Mouse (Mus musculus) spleen, postnatal 4 days (tissue): Measurements from ENCODE around the gene Aplp1.

Experiments used
- DNase-seq, 2 experiments: peaks; one replicate each; pipeline ENCODE4 v3.0.0; 2022; ENCODE audit warnings: low spot score in 2 of 2

Aplp1 gene

DNA sequence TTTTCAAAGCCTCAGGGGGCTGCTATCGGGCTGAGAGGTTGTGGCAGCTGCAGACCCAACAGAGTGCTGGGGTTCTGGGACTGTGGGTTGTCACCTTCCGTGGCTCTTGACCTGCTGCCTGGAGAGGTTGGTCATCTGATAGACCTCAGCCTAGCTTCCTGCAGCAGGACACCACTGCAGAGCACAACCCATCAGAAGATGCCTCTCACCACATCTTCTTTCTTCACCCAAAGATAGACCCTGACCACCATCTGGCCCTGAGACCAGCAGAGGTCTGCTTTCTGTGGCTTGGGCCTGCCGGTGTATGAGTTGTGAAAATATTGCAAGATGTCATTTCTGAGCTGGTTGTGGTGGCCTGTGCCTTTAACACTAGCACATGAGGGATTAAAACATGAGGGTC lies 34.3 kb downstream of the Aplp1 start:
- no peak for DNase-seq

DNA sequence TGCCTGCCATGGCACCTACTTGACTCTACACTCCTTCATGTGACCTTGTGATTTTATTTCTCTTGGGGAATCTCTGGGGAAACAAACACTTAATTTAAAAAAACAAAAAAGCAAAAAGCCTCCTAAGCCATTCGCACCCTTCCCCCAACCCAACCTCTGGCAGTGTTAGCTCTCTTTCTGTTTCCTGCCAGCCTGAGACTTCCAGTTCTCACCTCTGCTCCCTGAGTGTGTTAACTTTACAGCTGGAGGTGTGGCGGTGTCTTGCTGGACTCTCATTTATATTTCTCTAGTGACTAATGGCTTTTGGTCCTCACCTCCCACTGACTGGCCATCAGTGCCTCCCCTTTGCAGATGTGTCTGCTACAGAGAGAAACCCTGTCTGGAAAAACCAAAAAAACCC lies 35.5 kb downstream of the Aplp1 start:
- DNase-seq: no peak

DNA sequence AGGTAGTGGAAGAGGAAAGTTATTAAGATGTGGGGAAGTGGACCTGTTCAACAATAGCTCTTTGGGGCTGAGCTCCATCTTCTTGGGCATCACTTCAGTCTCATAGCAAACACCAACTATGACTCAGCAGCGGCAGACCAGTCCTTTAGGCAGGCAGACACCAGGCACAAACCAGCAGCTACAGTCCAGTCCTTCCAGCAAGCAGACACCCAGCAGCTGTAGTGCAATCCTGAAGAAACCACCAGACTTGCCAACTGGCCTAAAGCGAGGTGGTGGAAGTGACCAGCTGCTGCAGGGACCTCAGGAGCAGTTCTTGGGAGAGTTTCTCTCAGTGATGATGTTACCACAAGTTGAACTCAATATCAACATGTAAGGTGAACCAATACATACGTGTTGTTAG lies 36.7 kb downstream of the Aplp1 start:
- DNase-seq: no peak

DNA sequence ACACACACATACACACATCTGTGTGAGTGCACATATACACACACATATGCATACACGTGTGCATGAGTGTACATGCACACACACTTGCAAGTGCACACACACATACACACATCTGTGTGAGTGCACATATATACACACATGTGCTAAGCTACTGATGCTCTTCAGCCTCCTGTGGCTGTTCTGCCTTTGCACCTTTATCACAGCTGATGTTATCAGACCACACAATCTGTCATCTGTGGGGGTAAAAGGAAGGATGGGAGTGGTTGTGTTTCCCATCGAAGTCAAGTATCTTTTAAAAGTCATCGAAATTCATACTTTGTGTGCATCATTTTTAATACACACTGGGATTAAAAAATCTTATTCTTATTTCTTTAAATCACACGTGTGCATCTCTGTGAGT lies 43.0 kb downstream of the Aplp1 start:
- DNase-seq: no peak

DNA sequence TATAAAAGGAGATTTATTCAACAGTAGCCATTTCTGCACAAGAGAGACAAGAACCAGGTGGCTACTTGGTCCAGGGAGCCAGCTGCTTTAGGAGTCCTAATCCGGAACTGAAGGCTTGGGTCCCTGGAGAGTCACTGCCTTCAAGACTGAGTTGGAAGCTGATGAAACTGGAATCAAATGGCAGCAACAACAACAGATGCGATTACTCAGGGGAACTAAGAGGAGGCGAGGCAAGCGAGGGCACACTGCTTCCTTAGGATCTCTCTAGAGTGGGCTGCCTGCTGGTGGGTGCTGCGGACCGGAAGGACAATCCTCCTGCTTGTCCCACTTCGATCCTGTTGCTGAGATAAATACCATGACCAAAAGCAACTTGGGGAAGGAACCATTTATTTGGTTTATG lies 45.7 kb downstream of the Aplp1 start:
- DNase-seq: no peak

DNA sequence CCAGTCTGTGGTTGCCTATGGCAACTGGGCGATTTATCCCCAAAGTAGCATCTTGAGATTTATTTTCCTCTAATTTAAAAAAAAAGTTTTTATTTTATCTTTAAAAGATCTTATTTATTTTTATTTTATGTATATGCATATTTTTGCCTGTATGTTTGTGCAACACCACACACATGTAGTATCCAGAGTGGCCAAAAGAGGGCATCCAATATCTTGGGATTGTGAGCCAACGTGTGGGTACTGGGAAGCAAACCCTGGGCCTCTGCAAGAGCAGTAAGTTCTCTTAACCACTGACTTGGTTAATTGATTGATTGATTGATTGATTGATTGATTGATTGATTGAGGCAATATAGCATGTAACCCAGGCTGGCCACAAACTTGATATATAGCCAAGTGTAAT lies 50.5 kb downstream of the Aplp1 start:
- no peak for DNase-seq

DNA sequence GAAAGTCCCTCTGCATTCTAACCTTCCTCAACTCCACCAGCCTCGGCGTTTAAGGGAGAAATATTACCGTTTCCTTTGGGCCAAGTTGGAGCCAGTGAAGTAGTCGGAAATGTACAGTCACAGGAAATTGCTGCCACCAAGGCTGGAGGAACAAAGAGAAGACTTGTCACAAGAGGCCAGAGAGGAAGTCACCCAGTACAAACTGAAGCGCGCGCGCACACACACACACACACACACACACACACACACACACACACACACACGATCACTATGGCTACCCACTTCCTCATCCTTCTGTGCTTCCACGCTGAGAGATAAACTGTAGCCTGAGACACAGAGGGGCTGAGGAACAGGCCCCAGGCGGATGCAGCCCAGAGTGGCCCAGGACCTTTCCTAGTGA lies 51.0 kb downstream of the Aplp1 start:
- DNase-seq: peak; percentile 64 to 74

DNA sequence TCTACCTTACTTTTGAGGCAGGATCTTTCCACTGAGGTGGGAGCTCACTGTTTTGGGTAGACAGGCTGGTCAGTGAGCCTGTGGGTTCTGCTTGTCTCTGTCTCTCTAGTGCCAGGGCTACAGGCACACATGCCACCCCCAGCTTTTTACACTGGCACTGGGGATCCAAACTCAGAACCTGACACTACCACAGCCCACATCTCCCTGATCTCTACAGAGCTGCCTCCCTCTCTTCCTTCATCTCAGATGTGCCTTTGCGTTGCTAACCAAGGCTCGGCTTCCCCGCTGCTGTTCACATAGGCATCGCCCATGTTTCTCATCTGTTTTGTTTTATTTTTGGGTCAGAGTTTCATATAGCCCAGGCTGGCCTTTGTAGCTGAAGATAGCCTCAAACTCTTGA lies 51.7 kb downstream of the Aplp1 start:
- DNase-seq: no peak

DNA sequence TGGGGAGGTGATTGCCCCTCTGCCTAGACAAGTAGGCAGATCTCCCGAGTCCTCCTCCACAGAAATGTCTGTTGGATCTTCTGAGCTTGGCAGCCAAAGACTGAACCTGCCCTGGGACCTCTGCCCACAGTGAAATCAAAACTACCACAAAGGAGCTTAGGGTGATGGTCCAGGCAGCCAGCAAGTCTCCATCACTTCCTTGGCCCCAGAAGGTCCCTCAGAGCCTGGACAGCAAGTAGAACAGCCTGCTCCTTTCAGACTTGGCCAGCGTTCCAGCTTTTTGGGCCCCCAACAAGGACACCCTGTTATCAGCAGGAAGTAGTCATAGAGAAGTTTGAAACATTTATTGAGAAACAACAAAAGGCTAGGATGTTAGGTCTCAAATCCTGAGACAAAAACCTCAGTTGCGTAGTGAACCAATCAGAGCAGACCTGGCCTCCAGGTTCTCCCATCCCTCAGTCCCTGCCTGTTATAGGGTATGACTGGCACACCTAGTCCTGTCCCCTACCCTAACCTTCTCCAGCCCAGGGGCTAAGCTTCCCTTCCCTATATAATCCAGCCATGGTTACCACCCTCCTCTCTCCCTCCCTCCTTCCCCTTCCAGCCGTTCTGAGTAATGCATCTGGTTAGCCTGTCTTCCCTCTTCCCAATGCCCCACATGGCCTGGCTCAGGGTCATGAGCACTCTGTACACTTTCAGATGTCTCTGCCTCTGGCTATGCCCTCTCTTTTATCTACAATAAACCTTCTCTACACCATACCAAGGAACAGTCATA lies 52.4 kb downstream of the Aplp1 start:
- no peak for DNase-seq
